Mouse (Mus musculus) thymus, postnatal 0 days (tissue): ENCODE results near the gene Olfr424. TPM values are rescaled to one million over a fixed set of nuclear protein-coding genes. Genes with fewer than 3 reads are reported as not detected.

Source experiments
- DNase-seq: peaks from one replicate; pipeline ENCODE4 v3.0.0-alpha.2; 2015; ENCODE audit warnings: low spot score
- polyA plus RNA-seq: library from polyadenylated mRNA; unstranded; fragments of >200 nt; fragmentation: Nextera tagmentation; extraction: Ambion mirVana; gene quantifications from 2 replicates; pipeline ENCODE4 v1.2.1, GENCODE M21; 2015

Olfr424 gene
- polyA plus RNA-seq: not detected in 2 replicates

- no peak for DNase-seq
These were observed at the start of gene Olfr424 for GRCm38 (mm10) chr1:174131217-174131616. TSS of gene Olfr424 (plus strand) at chr1:174131517.

GRCm38 (mm10) chr1:174084031-174084430 is 47.3 kb upstream of the Olfr424 start, which contains the start of gene Olfr429:
TSS of gene Olfr429 (plus strand) at chr1:174084331.
- no peak for DNase-seq

GRCm38 (mm10) chr1:174096591-174096990 is 34.7 kb upstream of the Olfr424 start, which contains the start of gene Olfr427:
TSS of gene Olfr427 (plus strand) at chr1:174096891.
- DNase-seq: no peak

GRCm38 (mm10) chr1:174103735-174104134 is 27.6 kb upstream of the Olfr424 start:
- no peak for DNase-seq

GRCm38 (mm10) chr1:174121062-174121461 is 10.3 kb upstream of the Olfr424 start, which contains the start of gene Olfr231:
TSS of gene Olfr231 (minus strand) at chr1:174121162.
- DNase-seq: no peak

- no peak for DNase-seq
These were observed 682 bp downstream of the Olfr424 start for GRCm38 (mm10) chr1:174131999-174132398.

- DNase-seq: no peak
These were observed 10.1 kb downstream of the Olfr424 start for GRCm38 (mm10) chr1:174141384-174141783.

GRCm38 (mm10) chr1:174146696-174147095 is 15.4 kb downstream of the Olfr424 start:
- DNase-seq: no peak

GRCm38 (mm10) chr1:174149289-174149688 is 18.0 kb downstream of the Olfr424 start:
- no peak for DNase-seq

- no peak for DNase-seq
These were observed 24.0 kb downstream of the Olfr424 start, which contains the start of gene Olfr420 for GRCm38 (mm10) chr1:174155333-174155732. TSS of gene Olfr420 (plus strand) at chr1:174155633.

- DNase-seq: no peak
These were observed 26.3 kb downstream of the Olfr424 start for GRCm38 (mm10) chr1:174157622-174158021.

GRCm38 (mm10) chr1:174158512-174158911 is 27.2 kb downstream of the Olfr424 start:
- no peak for DNase-seq

GRCm38 (mm10) chr1:174159095-174159494 is 27.8 kb downstream of the Olfr424 start:
- DNase-seq: no peak

GRCm38 (mm10) chr1:174169024-174169423 is 37.7 kb downstream of the Olfr424 start:
- DNase-seq: no peak

GRCm38 (mm10) chr1:174170706-174171501 is 39.6 kb downstream of the Olfr424 start:
- DNase-seq: no peak

GRCm38 (mm10) chr1:174171537-174171936 is 40.2 kb downstream of the Olfr424 start:
- no peak for DNase-seq

- DNase-seq: no peak
These were observed 41.3 kb downstream of the Olfr424 start, which contains the start of gene Spta1 for GRCm38 (mm10) chr1:174172605-174173004. TSS of gene Spta1 (plus strand) at chr1:174172776.

Other genes with a start within 250 kb of the Olfr424 start
- 7.8 and 9.3 TPM in 2 replicates for gene Ifi211, start 218.5 kb upstream of the Olfr424 start, polyA plus RNA-seq
- 79.6 and 80.1 TPM in 2 replicates for gene Mndal, start 189.0 kb upstream of the Olfr424 start, polyA plus RNA-seq
- gene Ifi203, start 188.8 kb upstream of the Olfr424 start, polyA plus RNA-seq: 43.8 and 44.3 TPM in 2 replicates
- gene Ifi202b, start 148.8 kb upstream of the Olfr424 start, polyA plus RNA-seq: 4.4 and 6.3 TPM in 2 replicates
- 10.2 and 10.4 TPM in 2 replicates for gene Ifi205, start 99.7 kb upstream of the Olfr424 start, polyA plus RNA-seq
- gene Olfr433, start 90.8 kb upstream of the Olfr424 start, polyA plus RNA-seq: 0.05 and 0.10 TPM in 2 replicates
- gene Olfr432, start 82.3 kb upstream of the Olfr424 start, polyA plus RNA-seq: not detected in 2 replicates
- not detected in 2 replicates for gene Olfr430, start 64.9 kb upstream of the Olfr424 start, polyA plus RNA-seq
- not detected in 2 replicates for gene Olfr429, start 47.2 kb upstream of the Olfr424 start, polyA plus RNA-seq
- gene Olfr427, start 34.6 kb upstream of the Olfr424 start, polyA plus RNA-seq: not detected in 2 replicates
- not detected in 2 replicates for gene Olfr231, start 10.4 kb upstream of the Olfr424 start, polyA plus RNA-seq
- not detected in 2 replicates for gene Olfr420, start 24.1 kb downstream of the Olfr424 start, polyA plus RNA-seq
- 0.05 and 0.07 TPM in 2 replicates for gene Spta1, start 41.3 kb downstream of the Olfr424 start, polyA plus RNA-seq
- not detected in 2 replicates for gene Olfr419, start 120.5 kb downstream of the Olfr424 start, polyA plus RNA-seq
- 0.18 TPM in 1 of 2 replicates, not detected in the other for gene Mptx1, start 199.0 kb downstream of the Olfr424 start, polyA plus RNA-seq
- not detected in 2 replicates for gene Olfr417, start 233.6 kb downstream of the Olfr424 start, polyA plus RNA-seq